Mouse (Mus musculus): ENCODE results near the gene Cbx7. TPM values are rescaled to one million over a fixed set of nuclear protein-coding genes. Genes with fewer than 3 reads are reported as not detected.
"Not testable (repeated sequence)": the region's sequence is repeated elsewhere in the genome, so short reads cannot be mapped to it uniquely, and the experiment has no call there.

Cbx7 gene
- polyA plus RNA-seq, 1 experiment from 2014 or later: 1.5 TPM

GRCm38 (mm10) chr15:79898988-79899387, 71.9 kb downstream of the Cbx7 start:
- no peaks in the 10 kb centered on the region for H3K4me1 ChIP-seq (ENCODE audit: control insufficient read depth in 2 of 2, insufficient read depth in 2 of 2, low read length in 2 of 2)
- WGBS: 78% methylated on average over 5 of the region's 5 CpGs
- H3K9ac ChIP-seq (ENCODE audit: low read length): no peak overlapping the region
- no peak overlapping the region for H3K27ac ChIP-seq (replicated peaks in 1 of 2; ENCODE audit: control insufficient read depth in 1 of 2, insufficient read depth in 1 of 2, low read depth in 2 of 2, low read length in 2 of 2)
- peaks cover 20% of the 10 kb centered on the region for H3K36me3 ChIP-seq (ENCODE audit: control insufficient read depth, insufficient read depth, low read length)
- H3K9me3 ChIP-seq (ENCODE audit: control insufficient read depth, low read length): no peaks in the 10 kb centered on the region
- no peak for ATAC-seq (ENCODE audit: insufficient number of reproducible peaks, insufficient read depth, low FRiP score, low read depth)
- H3K4me2 ChIP-seq (ENCODE audit: low read length): no peak overlapping the region
- H3K27me3 ChIP-seq (ENCODE audit: control insufficient read depth, insufficient read depth, low read length): no peaks in the 10 kb centered on the region
- no peak overlapping the region for H3K4me3 ChIP-seq (ENCODE audit: control insufficient read depth in 1 of 2, insufficient read depth in 1 of 2, low read depth in 1 of 2, low read length in 2 of 2)

DNA sequence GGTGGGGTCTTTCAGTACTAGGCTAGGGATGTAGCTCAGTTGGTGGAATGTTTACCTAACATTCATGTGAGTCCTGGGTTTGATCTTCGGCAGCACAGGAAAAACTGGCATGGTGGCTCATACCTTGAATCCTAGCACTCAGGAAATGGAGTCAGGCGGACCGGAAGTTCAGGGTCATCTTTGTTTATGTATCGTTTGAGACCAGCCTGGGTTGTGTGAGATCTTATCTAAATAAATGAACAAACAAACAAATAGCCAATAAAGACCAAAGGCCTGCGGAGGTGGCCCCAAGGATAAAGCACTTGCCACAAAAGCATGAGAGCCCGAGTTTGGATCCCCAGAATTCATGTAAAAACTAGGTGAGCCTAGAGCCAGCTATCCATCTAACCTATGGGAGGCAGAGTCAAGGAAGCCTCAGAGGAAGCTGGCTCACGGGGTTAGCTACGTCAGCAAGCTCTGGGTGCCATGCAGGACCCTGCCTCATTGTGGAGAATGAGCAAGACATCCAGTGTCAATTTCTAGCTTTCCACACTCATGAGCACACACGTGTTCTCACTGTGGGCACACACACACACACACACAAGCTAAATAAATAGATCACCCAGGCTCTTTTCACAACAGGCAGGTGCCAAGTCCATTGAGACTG, 74.7 kb downstream of the Cbx7 start:
- no peak overlapping the region for H3K4me2 ChIP-seq (ENCODE audit: low read length)
- no peak for ATAC-seq (ENCODE audit: insufficient number of reproducible peaks, insufficient read depth, low FRiP score, low read depth)
- H3K9me3 ChIP-seq (ENCODE audit: control insufficient read depth, low read length): no peaks in the 10 kb centered on the region
- peaks cover 5% of the 10 kb centered on the region in 2 experiments; a peak in 3 of 4 replicates for H3K4me1 ChIP-seq (ENCODE audit: control insufficient read depth in 2 of 2, insufficient read depth in 2 of 2, low read length in 2 of 2)
- H3K36me3 ChIP-seq (ENCODE audit: control insufficient read depth, insufficient read depth, low read length): peaks cover 13% of the 10 kb centered on the region
- H3K27me3 ChIP-seq (ENCODE audit: control insufficient read depth, insufficient read depth, low read length): no peaks in the 10 kb centered on the region
- no peak overlapping the region for H3K27ac ChIP-seq (replicated peaks in 1 of 2; ENCODE audit: control insufficient read depth in 1 of 2, insufficient read depth in 1 of 2, low read depth in 2 of 2, low read length in 2 of 2)
- no peak overlapping the region for H3K4me3 ChIP-seq (ENCODE audit: control insufficient read depth in 1 of 2, insufficient read depth in 1 of 2, low read depth in 1 of 2, low read length in 2 of 2)
- no peak overlapping the region for H3K9ac ChIP-seq (ENCODE audit: low read length)
- WGBS: 76% methylated on average over 9 of the region's 9 CpGs

- not testable (repeated sequence) for H3K9ac ChIP-seq (ENCODE audit: low read length); H3K4me1 ChIP-seq (ENCODE audit: control insufficient read depth in 2 of 2, insufficient read depth in 2 of 2, low read length in 2 of 2); ATAC-seq (ENCODE audit: insufficient number of reproducible peaks, insufficient read depth, low FRiP score, low read depth); H3K9me3 ChIP-seq (ENCODE audit: control insufficient read depth, low read length); H3K4me3 ChIP-seq (ENCODE audit: control insufficient read depth in 1 of 2, insufficient read depth in 1 of 2, low read depth in 1 of 2, low read length in 2 of 2); H3K27ac ChIP-seq (replicated peaks in 1 of 2; ENCODE audit: control insufficient read depth in 1 of 2, insufficient read depth in 1 of 2, low read depth in 2 of 2, low read length in 2 of 2); H3K27me3 ChIP-seq (ENCODE audit: control insufficient read depth, insufficient read depth, low read length)
- Histone ChIP-seq H3K36me3 (ENCODE audit: control insufficient read depth, insufficient read depth, low read length) (peaks cover 12% of the 10 kb centered on the region), H3K4me2 (ENCODE audit: low read length) (0 out of 2 replicates have a peak overlapping the region, but pooled peaks have one; percentile 13)
- WGBS: 81% methylated on average over 10 of the region's 23 CpGs
Measured at GRCm38 (mm10) chr15:79895221-79896079, 75.5 kb downstream of the Cbx7 start.

- H3K4me2 ChIP-seq (ENCODE audit: low read length): no peak overlapping the region
Measured at GRCm38 (mm10) chr15:79894343-79894742, 76.6 kb downstream of the Cbx7 start.

DNA sequence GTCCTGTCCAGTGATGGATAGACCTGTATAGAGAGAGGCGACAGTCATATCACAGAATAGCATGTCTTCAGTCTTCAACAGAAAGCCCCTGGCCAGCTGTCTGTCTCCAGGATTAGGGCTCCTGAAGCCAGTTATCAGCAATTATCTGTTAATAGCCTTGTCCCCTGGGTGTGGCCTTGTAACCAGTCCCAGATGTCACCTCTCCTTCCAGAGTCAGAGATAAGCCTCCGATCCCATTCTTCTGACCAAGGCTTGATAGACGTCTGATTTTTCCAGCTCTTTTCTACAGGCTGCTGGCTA, 77.1 kb downstream of the Cbx7 start:
- ATAC-seq (ENCODE audit: insufficient number of reproducible peaks, insufficient read depth, low FRiP score, low read depth): no peak
- H3K4me3 ChIP-seq (ENCODE audit: control insufficient read depth in 1 of 2, insufficient read depth in 1 of 2, low read depth in 1 of 2, low read length in 2 of 2): no peak overlapping the region
- no peak overlapping the region for H3K27ac ChIP-seq (replicated peaks in 1 of 2; ENCODE audit: control insufficient read depth in 1 of 2, insufficient read depth in 1 of 2, low read depth in 2 of 2, low read length in 2 of 2)
- H3K4me1 ChIP-seq (ENCODE audit: control insufficient read depth in 2 of 2, insufficient read depth in 2 of 2, low read length in 2 of 2): peaks cover 5% of the 10 kb centered on the region in 2 experiments; a peak in 3 of 4 replicates
- H3K9ac ChIP-seq (ENCODE audit: low read length): no peak overlapping the region
- peaks cover 11% of the 10 kb centered on the region for H3K36me3 ChIP-seq (ENCODE audit: control insufficient read depth, insufficient read depth, low read length)
- H3K27me3 ChIP-seq (ENCODE audit: control insufficient read depth, insufficient read depth, low read length): no peaks in the 10 kb centered on the region
- H3K4me2 ChIP-seq (ENCODE audit: low read length): peak overlapping the region; percentile 25; the same call in 1 of the 2 replicates
- H3K9me3 ChIP-seq (ENCODE audit: control insufficient read depth, low read length): no peaks in the 10 kb centered on the region
- WGBS: 35% methylated on average over 3 of the region's 3 CpGs

More at GRCm38 (mm10) chr15:79894343-79894742, 76.6 kb downstream of the Cbx7 start:
- Histone ChIP-seq H3K27ac (replicated peaks in 1 of 2; ENCODE audit: control insufficient read depth in 1 of 2, insufficient read depth in 1 of 2, low read depth in 2 of 2, low read length in 2 of 2) (no peak overlapping the region), H3K4me1 (ENCODE audit: control insufficient read depth in 2 of 2, insufficient read depth in 2 of 2, low read length in 2 of 2) (peaks cover 5% of the 10 kb centered on the region in 2 experiments; a peak in 3 of 4 replicates), H3K36me3 (ENCODE audit: control insufficient read depth, insufficient read depth, low read length) (peaks cover 12% of the 10 kb centered on the region), H3K27me3 (ENCODE audit: control insufficient read depth, insufficient read depth, low read length) (no peaks in the 10 kb centered on the region), H3K9ac (ENCODE audit: low read length) (no peak overlapping the region), H3K9me3 (ENCODE audit: control insufficient read depth, low read length) (no peaks in the 10 kb centered on the region), H3K4me3 (ENCODE audit: control insufficient read depth in 1 of 2, insufficient read depth in 1 of 2, low read depth in 1 of 2, low read length in 2 of 2) (no peak overlapping the region)
- WGBS: 73% methylated on average over 4 of the region's 4 CpGs
- ATAC-seq (ENCODE audit: insufficient number of reproducible peaks, insufficient read depth, low FRiP score, low read depth): no peak

DNA sequence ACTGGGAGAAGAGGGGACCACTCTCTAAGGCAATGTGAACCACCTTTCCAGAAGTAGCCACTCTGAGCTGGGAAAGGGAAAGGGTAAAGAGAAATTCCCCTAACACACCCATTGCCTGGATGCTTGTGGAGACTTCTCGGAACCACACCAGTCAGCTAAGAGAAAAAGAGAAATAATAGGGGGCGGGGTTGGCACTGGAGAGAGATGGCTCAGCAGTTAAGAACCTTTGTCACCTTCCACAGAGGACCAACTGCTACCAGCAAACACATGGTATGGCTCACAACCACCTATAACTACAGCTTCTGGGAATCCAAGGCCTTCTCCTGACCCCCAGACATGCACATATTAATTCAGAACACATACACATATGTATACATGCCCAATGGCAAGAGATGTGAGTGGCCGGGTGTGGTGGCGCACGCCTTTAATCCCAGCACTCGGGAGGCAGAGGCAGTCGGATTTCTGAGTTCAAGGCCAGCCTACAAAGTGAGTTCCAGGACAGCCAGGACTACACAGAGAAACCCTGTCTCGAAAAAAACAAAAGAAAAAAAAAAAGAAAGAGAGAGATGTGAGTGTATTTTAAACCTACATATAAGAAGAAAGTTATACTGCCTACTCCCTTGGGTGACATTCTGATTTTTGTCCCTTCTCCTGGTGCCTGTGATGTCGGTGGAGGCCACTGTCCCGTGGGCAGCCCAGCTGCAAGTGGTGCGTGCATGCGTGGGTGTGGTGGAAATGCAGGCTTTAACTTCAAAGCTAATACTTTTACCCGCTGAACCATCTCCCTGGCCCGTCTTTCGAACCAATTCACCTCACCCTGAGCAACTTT, 77.7 kb downstream of the Cbx7 start:
- Histone ChIP-seq H3K4me2 (ENCODE audit: low read length) (peak overlapping the region; percentile 85), H3K9ac (ENCODE audit: low read length) (peak overlapping the region; percentile 77; the same call in 1 of the 2 replicates), H3K4me3 (ENCODE audit: control insufficient read depth in 1 of 2, insufficient read depth in 1 of 2, low read depth in 1 of 2, low read length in 2 of 2) (peak overlapping the region in 1 of 2 experiments; percentile 56; a peak in 2 of 4 replicates), H3K9me3 (ENCODE audit: control insufficient read depth, low read length) (no peaks in the 10 kb centered on the region), H3K27me3 (ENCODE audit: control insufficient read depth, insufficient read depth, low read length) (no peaks in the 10 kb centered on the region), H3K4me1 (ENCODE audit: control insufficient read depth in 2 of 2, insufficient read depth in 2 of 2, low read length in 2 of 2) (peaks cover 5% of the 10 kb centered on the region in 2 experiments; a peak in 3 of 4 replicates), H3K27ac (replicated peaks in 1 of 2; ENCODE audit: control insufficient read depth in 1 of 2, insufficient read depth in 1 of 2, low read depth in 2 of 2, low read length in 2 of 2) (no peak overlapping the region), H3K36me3 (ENCODE audit: control insufficient read depth, insufficient read depth, low read length) (peaks cover 5% of the 10 kb centered on the region)
- 71% methylated on average over 15 of the region's 15 CpGs for WGBS
- ATAC-seq (ENCODE audit: insufficient number of reproducible peaks, insufficient read depth, low FRiP score, low read depth): no peak

DNA sequence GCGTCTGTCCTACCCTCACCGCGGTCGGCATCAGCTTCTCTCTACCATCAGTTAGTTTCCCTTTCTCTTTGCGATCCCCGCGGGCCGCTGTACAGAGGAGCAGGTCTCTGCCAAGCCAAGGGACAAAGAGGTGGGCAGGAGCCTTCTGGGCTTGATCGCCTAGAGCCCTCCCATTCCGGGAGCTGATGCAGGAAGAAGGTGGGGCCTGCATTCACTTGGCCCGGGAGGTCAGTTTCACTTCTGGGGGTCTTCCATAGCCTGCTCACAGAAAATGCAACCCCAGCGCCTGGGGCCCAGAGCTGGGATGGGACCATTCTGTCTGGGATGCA, 78.7 kb downstream of the Cbx7 start:
- peak overlapping the region; percentile 77 for H3K9ac ChIP-seq (ENCODE audit: low read length)
- peak overlapping the region; percentile 85 for H3K4me2 ChIP-seq (ENCODE audit: low read length)
- peaks cover 5% of the 10 kb centered on the region in 2 experiments; a peak in 3 of 4 replicates for H3K4me1 ChIP-seq (ENCODE audit: control insufficient read depth in 2 of 2, insufficient read depth in 2 of 2, low read length in 2 of 2)
- no peaks in the 10 kb centered on the region for H3K27me3 ChIP-seq (ENCODE audit: control insufficient read depth, insufficient read depth, low read length)
- H3K9me3 ChIP-seq (ENCODE audit: control insufficient read depth, low read length): no peaks in the 10 kb centered on the region
- peak overlapping the region; percentile 56 to 60 for H3K4me3 ChIP-seq (ENCODE audit: control insufficient read depth in 1 of 2, insufficient read depth in 1 of 2, low read depth in 1 of 2, low read length in 2 of 2)
- 3% methylated on average over 12 of the region's 12 CpGs for WGBS
- peak overlapping the region; percentile 55 to 72 for H3K27ac ChIP-seq (replicated peaks in 1 of 2; ENCODE audit: control insufficient read depth in 1 of 2, insufficient read depth in 1 of 2, low read depth in 2 of 2, low read length in 2 of 2)
- peak; percentile 78 for ATAC-seq (ENCODE audit: insufficient number of reproducible peaks, insufficient read depth, low FRiP score, low read depth)
- no peaks in the 10 kb centered on the region for H3K36me3 ChIP-seq (ENCODE audit: control insufficient read depth, insufficient read depth, low read length)

Measured in heart, embryonic 14.5 days (tissue).